Mouse (Mus musculus): ENCODE measurements around the gene Ppfia1.

The Ppfia1 gene

GRCm38 (mm10) chr7:144549904-144550566, 3.5 kb downstream of the Ppfia1 start:
- DNase-seq (ENCODE audit: low spot score in 2 of 2), result no peak

GRCm38 (mm10) chr7:144545231-144545630, 8.3 kb downstream of the Ppfia1 start:
- DNase-seq (ENCODE audit: low spot score in 2 of 2), result no peak

DNA sequence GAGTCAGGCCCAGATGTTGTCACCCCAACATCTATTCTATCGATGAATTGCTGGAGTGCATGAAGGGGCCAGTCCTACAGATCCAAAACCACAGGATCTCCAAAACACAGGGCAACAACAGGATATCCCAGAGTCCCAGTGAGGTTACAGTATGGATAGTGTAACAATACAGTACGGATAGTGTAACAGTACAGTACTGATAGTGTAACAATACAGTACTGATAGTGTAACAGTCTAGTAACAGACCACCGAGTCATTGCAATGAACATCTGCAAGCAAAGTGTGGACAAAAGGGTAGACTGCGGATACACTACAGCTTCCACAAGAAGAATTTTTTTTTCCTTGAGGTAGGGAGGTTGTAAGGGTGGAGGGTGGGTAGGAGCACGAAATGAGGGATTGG, 12.2 kb downstream of the Ppfia1 start:
- no peak for DNase-seq (ENCODE audit: low spot score in 2 of 2)

- DNase-seq (ENCODE audit: low spot score in 2 of 2), result no peak
These were observed 14.4 kb downstream of the Ppfia1 start for GRCm38 (mm10) chr7:144539146-144539545.

DNA sequence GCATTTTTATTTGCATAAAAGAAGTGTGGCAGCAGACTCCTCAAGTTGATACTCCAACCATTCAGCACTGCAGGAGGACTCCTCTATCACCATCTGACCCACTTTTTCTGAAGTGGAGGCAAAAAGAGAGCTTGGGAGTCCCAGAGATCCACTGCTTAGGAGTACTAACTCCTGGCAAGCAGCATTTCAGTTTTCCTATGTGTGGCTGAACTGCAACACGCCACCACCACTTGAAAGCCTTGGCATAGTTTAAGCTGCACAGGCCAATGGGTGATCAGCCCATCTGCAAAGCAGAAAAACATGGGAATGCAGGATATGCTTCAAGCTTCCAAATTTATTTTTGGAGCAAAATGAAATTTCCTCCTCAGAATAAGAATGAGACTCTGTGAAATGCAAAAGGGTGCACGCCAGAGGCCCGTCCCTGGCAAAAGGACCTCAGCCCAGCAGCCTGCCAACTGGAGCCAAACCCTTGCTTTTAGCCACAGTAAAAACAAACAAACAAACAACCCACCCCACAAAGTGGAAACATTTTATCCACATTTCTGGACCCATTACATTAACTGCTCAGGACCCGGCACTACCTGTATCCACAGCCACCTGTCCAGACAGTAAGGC, 15.4 kb downstream of the Ppfia1 start:
- DNase-seq (ENCODE audit: low spot score in 2 of 2), result no peak

DNA sequence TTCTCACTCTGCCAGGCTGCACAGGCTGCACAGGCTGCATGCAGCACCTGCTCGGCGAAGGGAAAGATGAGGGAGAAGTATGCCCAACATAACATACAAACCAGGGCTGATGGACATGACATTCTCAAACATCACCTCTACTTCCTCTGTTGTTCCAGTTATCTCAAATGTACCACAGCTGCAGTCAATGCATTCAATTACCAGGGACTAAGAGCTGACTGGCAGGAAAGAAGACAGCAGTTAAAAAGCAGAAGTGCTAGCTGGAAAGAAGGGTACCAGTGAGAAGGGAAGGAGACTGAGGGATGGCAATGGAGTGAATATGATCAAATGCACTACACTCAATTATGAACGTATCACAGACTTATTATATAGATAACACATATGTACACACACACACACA, 17.2 kb downstream of the Ppfia1 start:
- DNase-seq (ENCODE audit: low spot score in 2 of 2), result no peak

DNA sequence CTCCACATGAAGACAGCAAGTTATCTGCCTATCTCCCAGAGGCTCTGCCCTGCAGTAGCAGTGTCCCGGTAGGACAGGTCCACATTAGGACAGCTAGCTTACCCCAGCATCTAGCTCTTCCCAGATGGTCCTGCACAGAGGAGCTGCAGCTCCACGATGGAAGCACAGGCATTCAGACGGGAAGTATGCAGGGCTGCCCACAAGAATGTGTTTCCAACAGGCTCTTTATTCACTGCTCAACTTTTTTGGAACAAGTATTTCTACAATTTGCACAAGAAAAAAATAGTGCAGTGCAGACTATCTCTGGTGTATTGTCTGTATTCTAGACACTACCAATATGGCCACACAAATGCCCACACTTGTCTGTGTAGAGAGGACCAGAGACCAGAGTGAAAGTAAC, 18.8 kb downstream of the Ppfia1 start:
- no peak for DNase-seq (ENCODE audit: low spot score in 2 of 2)

- DNase-seq (ENCODE audit: low spot score in 2 of 2), result no peak
These were observed 21.7 kb downstream of the Ppfia1 start for GRCm38 (mm10) chr7:144531585-144532378.

- DNase-seq (ENCODE audit: low spot score in 2 of 2), result peak; percentile 41 to 58
These were observed 23.7 kb downstream of the Ppfia1 start for GRCm38 (mm10) chr7:144529851-144530250.

DNA sequence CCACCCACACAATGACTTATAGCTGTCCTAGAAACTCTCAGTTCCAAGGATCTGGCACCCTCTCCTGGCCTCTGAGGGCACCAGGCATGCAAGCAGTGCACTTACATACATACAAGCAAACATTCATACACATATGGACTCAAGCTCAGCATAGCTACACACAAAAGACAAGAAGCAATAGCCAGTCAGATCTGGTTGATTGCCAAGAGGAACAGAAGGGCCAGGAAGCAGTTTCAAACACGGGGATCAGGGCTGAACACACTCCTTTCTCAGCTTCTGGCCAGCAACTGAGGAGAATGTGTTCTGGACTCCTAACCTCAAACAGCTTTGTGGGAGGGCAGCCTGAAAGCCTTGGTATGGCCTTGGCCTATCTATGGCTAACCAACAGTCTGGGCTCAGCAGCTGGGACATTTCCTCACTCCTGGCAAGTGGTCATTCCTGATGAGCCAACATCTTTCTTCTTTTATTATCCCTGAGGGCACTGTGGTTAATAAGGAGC, 25.8 kb downstream of the Ppfia1 start:
- DNase-seq (ENCODE audit: low spot score in 2 of 2), result no peak

- DNase-seq (ENCODE audit: low spot score in 2 of 2), result no peak
These were observed 26.9 kb downstream of the Ppfia1 start for GRCm38 (mm10) chr7:144526649-144527048.

DNA sequence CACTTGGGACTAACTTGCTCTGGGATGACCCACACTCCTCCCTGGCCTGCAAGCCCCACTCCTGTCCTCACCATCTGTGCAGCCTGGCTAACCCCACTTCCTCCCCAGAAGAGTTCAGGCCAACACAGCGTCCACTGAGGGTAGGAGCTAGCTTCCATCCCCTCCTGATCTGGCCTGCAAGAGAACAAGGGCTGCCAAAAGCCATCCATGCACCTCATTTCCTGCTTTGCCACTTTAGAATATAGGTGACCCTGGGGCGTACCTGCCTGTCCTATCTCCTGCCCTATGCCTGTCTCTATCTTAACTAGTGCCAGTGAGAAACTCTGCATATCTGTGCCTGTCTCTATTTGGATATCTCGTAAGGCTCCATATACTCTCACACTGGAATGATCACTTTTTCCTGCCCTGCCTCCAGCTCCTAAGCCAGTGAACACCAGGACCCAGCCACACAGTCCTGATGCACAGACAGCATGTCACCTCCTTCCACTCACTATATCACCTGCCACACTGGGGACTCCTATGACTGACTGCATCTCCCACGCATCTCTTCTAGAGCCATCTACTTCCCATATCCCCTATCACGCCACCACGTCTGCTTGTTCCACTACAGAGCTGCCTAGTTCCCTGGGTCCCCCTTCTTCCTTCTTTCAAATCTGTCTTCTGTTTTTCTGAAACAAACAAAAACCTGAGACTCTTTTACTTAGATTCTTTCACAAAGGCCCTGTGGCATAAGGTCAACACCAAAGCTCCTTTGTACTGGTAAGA, 28.9 kb downstream of the Ppfia1 start:
- no peak for DNase-seq (ENCODE audit: low spot score in 2 of 2)

- DNase-seq (ENCODE audit: low spot score in 2 of 2), result no peak
These were observed 30.1 kb downstream of the Ppfia1 start for GRCm38 (mm10) chr7:144523415-144523814.

- no peak for DNase-seq (ENCODE audit: low spot score in 2 of 2)
These were observed 31.6 kb downstream of the Ppfia1 start for GRCm38 (mm10) chr7:144521927-144522326.

DNA sequence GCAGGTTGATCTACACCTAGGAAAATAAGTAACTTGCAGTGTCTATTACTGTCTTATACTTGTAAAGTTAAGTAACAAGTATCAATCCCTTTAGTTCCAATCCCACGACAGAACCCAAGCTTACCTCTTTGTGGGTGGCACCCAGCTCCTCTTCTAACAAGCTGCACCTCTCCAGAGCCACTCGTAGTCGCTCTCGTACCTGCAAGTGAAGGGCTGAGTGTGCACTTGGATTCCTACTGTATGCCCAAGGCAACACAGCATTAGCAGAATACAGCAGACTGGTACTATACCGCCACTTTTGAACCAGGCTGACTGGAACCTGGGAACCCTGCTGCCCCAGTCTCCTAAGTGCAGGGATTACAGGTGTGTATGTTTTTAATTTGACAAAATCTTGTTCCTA, 33.7 kb downstream of the Ppfia1 start:
- DNase-seq (ENCODE audit: low spot score in 2 of 2), result no peak

- no peak for DNase-seq (ENCODE audit: low spot score in 2 of 2)
These were observed 36.8 kb downstream of the Ppfia1 start for GRCm38 (mm10) chr7:144516711-144517110.

DNA sequence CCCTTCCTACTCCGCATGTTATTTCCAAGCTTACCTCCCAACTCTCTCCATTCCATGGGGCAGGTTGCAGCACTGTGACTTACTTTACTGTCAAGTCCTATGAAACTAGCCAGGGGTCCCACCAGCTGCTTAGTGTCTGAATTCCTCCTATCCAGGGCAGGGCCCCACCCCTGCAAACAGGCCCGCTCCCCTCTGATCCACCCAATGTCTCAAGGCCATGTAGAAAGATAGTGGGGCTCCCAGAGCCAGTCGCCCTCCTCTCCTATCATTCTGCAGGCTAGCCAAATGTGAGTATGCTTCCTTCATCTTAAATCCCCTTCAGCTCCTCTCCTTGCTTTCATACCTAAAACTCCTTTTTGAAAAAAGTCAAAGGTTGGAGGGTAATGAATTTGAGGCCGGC, 44.4 kb downstream of the Ppfia1 start:
- DNase-seq (ENCODE audit: low spot score in 2 of 2), result no peak

- no peak for DNase-seq (ENCODE audit: low spot score in 2 of 2)
These were observed 46.7 kb downstream of the Ppfia1 start for GRCm38 (mm10) chr7:144506807-144507206.

DNA sequence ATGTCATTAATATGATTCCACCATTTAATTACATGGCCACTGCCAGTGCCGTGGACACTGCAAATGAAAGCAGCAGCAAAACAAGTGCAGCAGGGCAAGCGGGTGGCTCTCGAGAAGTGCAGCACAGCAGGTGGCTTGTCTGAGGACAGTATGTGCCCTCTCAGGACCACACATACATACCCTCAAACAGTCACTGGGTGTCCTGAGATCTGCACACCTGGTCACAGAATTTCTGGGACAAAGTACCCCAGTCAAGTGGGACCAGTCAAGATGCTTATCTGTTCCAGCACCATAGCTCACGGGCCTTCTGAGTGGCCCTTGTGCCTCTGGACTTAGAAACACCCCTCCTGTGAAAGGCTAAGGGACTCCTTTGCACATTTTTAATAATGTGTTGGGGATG, 49.6 kb downstream of the Ppfia1 start:
- DNase-seq (ENCODE audit: low spot score in 2 of 2), result no peak

GRCm38 (mm10) chr7:144492931-144493330, 60.6 kb downstream of the Ppfia1 start:
- DNase-seq (ENCODE audit: low spot score in 2 of 2), result no peak

DNA sequence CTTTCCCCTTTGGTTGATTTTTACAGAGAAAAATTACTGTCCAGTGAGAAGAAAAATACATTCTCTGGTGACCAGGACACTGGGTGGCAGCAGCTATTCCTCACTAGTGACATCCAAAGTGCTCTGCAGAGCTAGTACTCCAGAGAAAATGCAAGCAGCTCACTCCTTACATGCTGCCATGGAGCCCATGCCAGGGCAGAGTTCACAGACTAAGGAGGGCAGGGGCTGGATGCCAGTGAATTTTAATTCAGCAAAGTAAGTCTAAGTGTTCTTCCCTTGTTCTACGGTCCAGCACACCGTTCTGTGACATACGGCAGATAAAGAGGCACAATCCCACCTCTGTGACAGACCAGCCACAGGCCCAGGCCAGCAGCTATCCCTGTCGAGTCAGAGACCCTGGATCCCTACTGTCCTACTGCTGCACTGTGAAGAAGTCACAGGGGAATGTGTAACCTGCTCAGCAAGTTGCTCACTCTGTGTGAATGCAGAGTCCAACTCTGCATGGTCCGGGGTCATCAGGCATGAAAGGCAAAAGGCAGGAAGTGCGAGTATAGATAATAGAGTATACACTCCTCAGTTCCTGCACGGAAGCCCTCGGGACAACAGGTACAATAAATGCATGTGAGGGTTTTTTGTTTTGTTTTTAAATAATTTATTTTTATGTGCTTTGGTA, 63.2 kb downstream of the Ppfia1 start:
- no peak for DNase-seq (ENCODE audit: low spot score in 2 of 2)

All from right cerebral cortex, postnatal 36 days (tissue).